Mouse (Mus musculus) forebrain, postnatal 0 days (tissue): ENCODE results near the gene Sec31b. TPM values are rescaled to one million over a fixed set of nuclear protein-coding genes. Genes with fewer than 3 reads are reported as not detected.

Source experiments
- ATAC-seq: fragments of 200-750 bp; cut with Nextera tagmentation; 2 replicates; pipeline ENCODE4 v1.8.0; 2017; ENCODE audit warnings: mild to moderate bottlenecking, moderate library complexity
- DNase-seq: peaks from one replicate; pipeline ENCODE4 v3.0.0-alpha.2; 2015
- H3K27ac ChIP-seq: fragments of 300-500 bp; sonication (generic); 2 replicates; pipeline ENCODE4 v1.5.1; 2014; ENCODE audit warnings: low read depth, mild to moderate bottlenecking, antibody characterized with exemption, low read length, moderate library complexity, mixed read lengths
- H3K27me3 ChIP-seq: fragments of 300-500 bp; sonication (generic); 2 replicates; pipeline ENCODE4 v1.6.1; 2014; ENCODE audit warnings: mild to moderate bottlenecking, low read length, mixed read lengths; ENCODE audit not compliant: insufficient read depth
- H3K36me3 ChIP-seq: fragments of 300-500 bp; sonication (generic); 2 replicates; pipeline ENCODE4 v1.6.1; 2014; ENCODE audit warnings: mild to moderate bottlenecking, moderate library complexity; ENCODE audit not compliant: insufficient read depth
- H3K4me1 ChIP-seq: fragments of 300-500 bp; sonication (generic); 2 replicates; pipeline ENCODE4 v1.6.1; 2014; ENCODE audit warnings: antibody characterized with exemption; ENCODE audit not compliant: insufficient read depth
- H3K4me2 ChIP-seq: fragments of 300-500 bp; sonication (generic); 2 replicates; pipeline ENCODE4 v1.6.1; 2014; ENCODE audit warnings: low read depth, mild to moderate bottlenecking, moderate library complexity
- H3K4me3 ChIP-seq: fragments of 300-500 bp; sonication (generic); 2 replicates; pipeline ENCODE4 v1.5.1; 2014; ENCODE audit warnings: low read depth, low read length, mixed read lengths
- H3K9ac ChIP-seq: fragments of 300-500 bp; sonication (generic); 2 replicates; pipeline ENCODE4 v1.6.1; 2014; ENCODE audit warnings: mild to moderate bottlenecking
- H3K9me3 ChIP-seq: fragments of 300-500 bp; sonication (generic); 2 replicates; pipeline ENCODE4 v1.6.1; 2016; ENCODE audit warnings: low read length
- CTCF ChIP-seq: sonication (generic); IDR thresholded peaks from 2 replicates; pipeline ENCODE4 v1.5.1; 2016; ENCODE audit warnings: antibody characterized with exemption, control low read depth, low read depth
- WGBS: fragments of 180-500 bp; shearing (Covaris S2); extraction: QIAGEN DNeasy Blood & Tissue Kit; methylation state at CpG from one replicate; pipeline ENCODE4 v1.1.7; 2014; 5-methylcytosine and 5-hydroxymethylcytosine counted together
- polyA plus RNA-seq: library from polyadenylated mRNA; unstranded; fragments of >200 nt; fragmentation: Nextera tagmentation; extraction: Ambion mirVana; gene quantifications from 2 replicates; pipeline ENCODE4 v1.2.1, GENCODE M21; 2015
- total RNA-seq: library from RNA; depleted of rRNA; stranded (reverse); fragments of >200 nt; gene quantifications from 2 replicates; pipeline ENCODE4 v1.2.3, GENCODE M21; 2014

The Sec31b gene
- total and polyA plus RNA-seq, 2 experiments from 2014 or later, result 0.15 to 0.48 TPM

DNA sequence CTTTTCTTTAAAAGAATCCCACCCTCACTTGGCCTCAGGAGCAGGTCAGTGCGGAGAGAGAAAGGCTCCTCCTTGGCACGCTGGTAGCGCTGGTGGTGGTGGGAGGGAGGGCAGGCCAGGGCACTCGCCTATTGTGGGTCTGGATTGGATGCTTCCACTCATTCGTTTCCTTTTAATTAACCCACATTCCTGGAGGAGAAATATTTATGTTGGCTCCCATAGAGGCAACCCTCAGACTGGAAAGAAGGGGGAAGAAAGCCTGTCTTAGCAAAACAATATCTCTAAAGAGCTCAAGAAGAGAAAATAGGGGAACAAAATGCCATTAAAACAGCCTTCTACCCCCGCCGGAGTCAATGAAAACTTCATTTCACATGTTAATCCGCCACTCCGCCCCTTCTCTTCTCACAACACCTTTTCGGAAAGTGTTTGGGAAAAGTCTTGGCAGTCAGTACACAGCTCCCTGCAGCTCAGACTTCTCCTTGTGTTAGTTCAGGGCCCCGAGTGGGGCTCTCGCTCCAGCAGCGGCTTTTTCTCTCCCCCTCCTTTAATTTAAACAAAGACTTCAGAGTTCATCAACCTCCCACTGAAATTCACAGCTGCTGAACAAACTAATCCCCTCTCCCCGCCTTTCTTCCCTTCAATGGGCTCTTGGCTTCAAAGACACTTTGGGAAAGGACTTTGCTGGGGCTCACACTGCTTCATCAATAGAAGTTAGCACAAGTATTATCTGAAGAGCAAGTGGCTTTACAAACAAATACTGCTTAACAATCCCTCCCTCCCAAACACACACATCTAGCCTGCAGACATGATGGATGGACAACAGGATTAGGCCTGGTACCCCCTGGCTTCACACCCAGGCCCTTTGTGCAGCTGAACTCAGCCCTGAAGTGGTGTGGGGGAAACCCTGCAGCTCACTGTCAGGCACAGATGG, 30.9 kb downstream of the Sec31b start:
- Histone ChIP-seq H3K36me3 (no peaks in the 10 kb centered on the region), H3K27ac (no peak overlapping the region), H3K4me2 (no peak overlapping the region), H3K4me1 (peaks cover 8% of the 10 kb centered on the region; the same call in 1 of the 2 replicates), H3K27me3 (peaks cover 95% of the 10 kb centered on the region), H3K9me3 (no peaks in the 10 kb centered on the region), H3K4me3 (no peak overlapping the region), H3K9ac (no peak overlapping the region)
- ATAC-seq (peak; percentile 81), DNase-seq (peak; percentile 47)
- no peak for TF ChIP-seq CTCF
- 4% methylated on average over 14 of the region's 14 CpGs for WGBS

DNA sequence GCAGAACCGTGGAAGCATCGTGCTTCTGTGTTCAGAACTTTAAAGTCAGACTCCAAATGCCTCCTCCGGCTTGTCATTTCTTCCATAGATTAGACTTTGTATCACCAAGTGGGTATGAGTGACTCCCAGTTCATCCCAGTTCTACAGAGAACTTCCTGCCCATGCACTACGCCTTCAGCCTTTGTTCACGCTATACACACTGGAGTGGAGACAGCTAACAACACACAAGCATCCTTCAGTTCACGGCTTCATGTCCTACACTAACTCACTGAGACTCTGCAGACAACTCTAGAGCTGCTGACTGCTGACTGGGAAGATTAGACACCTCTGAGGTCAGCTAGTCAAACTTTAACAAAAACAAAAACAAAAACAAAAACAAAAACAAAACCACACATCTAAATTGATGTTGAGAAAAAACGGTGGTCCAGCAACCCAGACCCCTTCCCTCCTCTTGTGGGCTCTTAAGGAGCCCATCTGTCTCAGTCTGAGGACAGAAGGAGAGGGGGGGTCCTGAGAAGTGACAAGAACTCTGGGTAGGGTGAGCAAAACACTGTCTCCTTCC, 31.7 kb downstream of the Sec31b start:
- 8% methylated on average over 7 of the region's 7 CpGs for WGBS
- ATAC-seq (no peak), DNase-seq (no peak)
- peaks cover 92% of the 10 kb centered on the region for H3K27me3 ChIP-seq
- H3K9me3 ChIP-seq, result no peaks in the 10 kb centered on the region
- H3K4me3 ChIP-seq, result no peak overlapping the region
- H3K4me2 ChIP-seq, result no peak overlapping the region
- peaks cover 8% of the 10 kb centered on the region; the same call in 1 of the 2 replicates for H3K4me1 ChIP-seq
- no peak overlapping the region for H3K27ac ChIP-seq
- H3K36me3 ChIP-seq, result no peaks in the 10 kb centered on the region
- TF ChIP-seq CTCF, result no peak
- H3K9ac ChIP-seq, result no peak overlapping the region

DNA sequence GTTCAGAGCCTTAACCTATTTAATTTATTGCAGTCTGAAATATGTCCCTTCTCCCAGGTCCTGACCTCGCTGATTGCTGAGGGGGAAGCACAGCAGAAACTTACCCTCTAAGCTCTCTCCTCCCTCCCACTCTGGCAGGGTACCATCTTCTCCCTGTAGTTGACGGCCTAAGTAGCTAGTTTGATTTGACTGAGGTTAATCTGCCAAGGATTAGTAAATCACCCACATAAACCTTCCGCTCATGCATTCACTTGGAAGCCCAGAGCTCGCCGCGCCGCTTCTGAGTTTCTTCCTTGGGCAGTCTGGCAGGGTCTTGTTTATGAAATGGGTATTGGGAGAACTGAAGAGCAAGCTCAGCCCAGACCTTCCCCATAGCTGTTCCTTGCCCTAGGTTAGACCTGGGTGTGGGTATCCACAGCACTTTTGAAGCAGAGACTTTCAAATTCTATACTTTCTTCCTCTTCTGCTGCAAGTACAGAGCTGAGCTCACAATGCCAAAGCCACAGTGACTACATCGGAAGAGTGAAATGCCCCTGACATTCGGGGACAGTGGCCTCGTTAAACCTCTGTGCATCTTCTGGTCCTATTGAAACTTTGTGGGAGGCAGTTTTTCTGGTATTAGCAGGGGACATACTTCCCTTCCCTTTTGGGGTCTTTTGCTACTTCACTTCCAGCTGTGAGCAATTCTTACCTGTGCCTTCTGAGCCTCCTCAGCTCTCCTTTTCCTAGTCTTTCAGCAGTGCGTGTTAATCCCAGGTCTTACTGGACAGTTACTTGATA, 32.4 kb downstream of the Sec31b start:
- Histone ChIP-seq H3K27me3 (peaks cover 85% of the 10 kb centered on the region), H3K9ac (no peak overlapping the region), H3K4me1 (peaks cover 8% of the 10 kb centered on the region; the same call in 1 of the 2 replicates), H3K4me2 (no peak overlapping the region), H3K9me3 (no peaks in the 10 kb centered on the region), H3K27ac (no peak overlapping the region), H3K36me3 (no peaks in the 10 kb centered on the region), H3K4me3 (no peak overlapping the region)
- WGBS, result 9% methylated on average over 11 of the region's 11 CpGs
- TF ChIP-seq CTCF, result no peak
- ATAC-seq (no peak), DNase-seq (no peak)

DNA sequence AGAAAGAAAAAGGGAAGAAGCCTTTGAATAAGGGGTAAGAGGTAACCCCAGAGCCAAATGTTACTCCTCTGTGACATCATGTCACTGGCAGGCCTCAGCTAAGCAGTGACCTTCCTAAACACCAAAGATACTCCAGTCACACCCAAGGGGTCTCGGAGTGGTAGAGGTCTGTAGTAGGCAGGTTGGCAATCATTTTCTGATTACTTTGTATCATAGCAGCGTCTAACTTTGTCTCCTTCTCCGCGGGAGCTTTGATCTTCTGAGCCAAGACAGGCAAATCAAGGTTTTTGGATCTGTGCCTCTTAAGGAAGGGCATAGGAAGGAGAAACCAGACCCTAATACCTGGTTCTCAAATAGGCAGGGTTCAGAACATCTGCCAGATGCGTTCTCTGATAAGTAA, 33.1 kb downstream of the Sec31b start:
- no peaks in the 10 kb centered on the region for H3K9me3 ChIP-seq
- no peak overlapping the region for H3K4me2 ChIP-seq
- H3K27me3 ChIP-seq, result peaks cover 84% of the 10 kb centered on the region
- H3K27ac ChIP-seq, result no peak overlapping the region
- WGBS, result 22% methylated on average over 5 of the region's 5 CpGs
- ATAC-seq (no peak), DNase-seq (no peak)
- no peak for TF ChIP-seq CTCF
- H3K9ac ChIP-seq, result no peak overlapping the region
- peaks cover 8% of the 10 kb centered on the region; the same call in 1 of the 2 replicates for H3K4me1 ChIP-seq
- no peak overlapping the region for H3K4me3 ChIP-seq
- no peaks in the 10 kb centered on the region for H3K36me3 ChIP-seq

DNA sequence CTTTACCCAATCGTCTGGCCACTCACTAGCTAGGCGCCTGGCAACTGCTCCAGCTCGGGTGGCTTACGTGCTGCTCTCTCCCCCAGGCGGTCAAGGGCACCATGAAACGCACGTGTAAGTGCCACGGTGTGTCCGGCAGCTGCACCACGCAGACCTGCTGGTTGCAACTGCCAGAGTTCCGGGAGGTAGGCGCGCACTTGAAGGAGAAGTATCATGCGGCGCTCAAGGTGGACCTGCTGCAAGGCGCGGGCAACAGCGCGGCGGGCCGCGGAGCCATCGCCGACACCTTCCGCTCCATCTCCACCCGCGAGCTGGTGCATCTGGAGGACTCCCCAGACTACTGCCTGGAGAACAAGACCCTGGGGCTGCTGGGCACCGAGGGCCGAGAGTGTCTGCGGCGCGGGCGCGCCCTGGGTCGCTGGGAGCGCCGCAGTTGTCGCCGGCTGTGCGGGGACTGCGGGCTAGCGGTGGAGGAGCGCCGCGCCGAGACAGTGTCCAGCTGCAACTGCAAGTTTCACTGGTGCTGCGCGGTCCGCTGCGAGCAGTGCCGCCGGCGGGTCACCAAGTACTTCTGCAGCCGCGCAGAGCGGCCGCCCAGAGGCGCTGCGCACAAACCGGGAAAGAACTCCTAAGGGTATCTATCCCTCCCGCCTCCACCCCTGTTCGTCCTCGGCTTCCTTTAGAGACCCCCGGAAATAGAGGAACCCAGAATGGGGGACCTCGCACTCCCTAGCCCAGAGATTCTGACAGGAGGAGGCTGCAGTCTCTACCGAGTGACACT, 34.0 kb downstream of the Sec31b start:
- no peak overlapping the region for H3K27ac ChIP-seq
- ATAC-seq, result no peak; the same call in 1 of the 2 replicates
- 3% methylated on average over 66 of the region's 66 CpGs for WGBS

DNA sequence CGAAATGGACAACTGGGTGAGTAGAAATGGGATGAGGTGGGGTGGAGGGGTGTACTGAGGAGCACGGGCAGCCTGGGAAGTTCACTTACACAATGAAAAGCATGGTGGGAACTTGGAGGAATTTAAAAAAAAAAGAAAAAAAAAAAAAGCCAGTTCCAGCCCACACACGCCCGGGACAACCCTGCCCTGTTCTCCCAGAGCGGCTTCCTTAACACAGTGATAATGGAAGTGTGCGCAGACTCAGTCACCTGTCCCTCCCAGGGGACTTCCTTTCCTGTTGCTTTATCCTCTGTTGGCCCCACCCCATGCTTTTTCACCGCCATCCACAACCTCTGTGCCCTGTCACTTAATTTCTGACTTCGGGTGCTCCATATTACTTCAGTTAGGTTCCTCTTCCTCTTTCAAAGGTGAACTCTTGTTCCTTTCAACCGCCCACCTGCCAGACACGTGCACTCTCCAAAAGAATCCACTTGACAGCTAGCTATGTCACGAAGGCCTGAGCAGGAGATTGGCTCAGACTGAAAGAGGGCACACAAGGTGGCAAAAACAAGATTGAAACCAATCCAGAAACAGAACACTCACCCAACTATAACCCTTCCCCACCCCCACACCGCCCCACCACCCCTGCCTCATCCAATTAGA, 35.0 kb downstream of the Sec31b start:
- no peak overlapping the region for H3K4me3 ChIP-seq
- H3K9ac ChIP-seq, result no peak overlapping the region
- no peaks in the 10 kb centered on the region for H3K36me3 ChIP-seq
- TF ChIP-seq CTCF, result no peak
- H3K4me2 ChIP-seq, result no peak overlapping the region
- DNase-seq (no peak), ATAC-seq (no peak)
- 4% methylated on average over 12 of the region's 12 CpGs for WGBS
- no peaks in the 10 kb centered on the region for H3K9me3 ChIP-seq
- H3K4me1 ChIP-seq, result peaks cover 8% of the 10 kb centered on the region; the same call in 1 of the 2 replicates
- no peak overlapping the region for H3K27ac ChIP-seq
- peaks cover 82% of the 10 kb centered on the region for H3K27me3 ChIP-seq

More for the DNA sequence above, 34.0 kb downstream of the Sec31b start:
- Histone ChIP-seq H3K9ac (no peak overlapping the region), H3K36me3 (no peaks in the 10 kb centered on the region), H3K4me2 (peak overlapping the region; percentile 69), H3K4me1 (peaks cover 8% of the 10 kb centered on the region; the same call in 1 of the 2 replicates), H3K4me3 (peak overlapping the region; percentile 35), H3K9me3 (no peaks in the 10 kb centered on the region), H3K27me3 (peaks cover 81% of the 10 kb centered on the region)
- DNase-seq, result peak; percentile 35
- no peak for TF ChIP-seq CTCF
